Mouse (Mus musculus) midbrain, embryonic 15.5 days (tissue): ENCODE data around the gene Chchd1. TPM values are rescaled to one million over a fixed set of nuclear protein-coding genes. Genes with fewer than 3 reads are reported as not detected.

ENCODE experiments used
- ATAC-seq: fragments of 200-750 bp; cut with Nextera tagmentation; replicated peaks from 2 replicates; pipeline ENCODE4 v1.8.0; 2017; ENCODE audit warnings: moderate TSS enrichment
- H3K27ac ChIP-seq: fragments of 300-500 bp; sonication (generic); 2 replicates; pipeline ENCODE4 v1.5.1; 2015; ENCODE audit warnings: mild to moderate bottlenecking, inconsistent platforms
- H3K27me3 ChIP-seq: fragments of 300-500 bp; sonication (generic); replicated peaks from 2 replicates; pipeline ENCODE4 v1.6.1; 2015; ENCODE audit warnings: inconsistent platforms
- H3K36me3 ChIP-seq: fragments of 300-500 bp; sonication (generic); replicated peaks from 2 replicates; pipeline ENCODE4 v1.6.1; 2015; ENCODE audit warnings: inconsistent platforms
- H3K4me1 ChIP-seq: fragments of 300-500 bp; sonication (generic); 2 replicates; pipeline ENCODE4 v1.6.1; 2015; ENCODE audit warnings: inconsistent platforms
- H3K4me2 ChIP-seq: fragments of 300-500 bp; sonication (generic); 2 replicates; pipeline ENCODE4 v1.6.1; 2015; ENCODE audit warnings: inconsistent platforms, mild to moderate bottlenecking, moderate library complexity
- H3K4me3 ChIP-seq: fragments of 300-500 bp; sonication (generic); 2 replicates; pipeline ENCODE4 v1.5.1; 2015; ENCODE audit warnings: mild to moderate bottlenecking, inconsistent platforms
- H3K9ac ChIP-seq: fragments of 300-500 bp; sonication (generic); 2 replicates; pipeline ENCODE4 v1.6.1; 2015; ENCODE audit warnings: mild to moderate bottlenecking, inconsistent platforms
- H3K9me3 ChIP-seq: fragments of 300-500 bp; sonication (generic); 2 replicates; pipeline ENCODE4 v1.6.1; 2016; ENCODE audit warnings: inconsistent platforms
- whole genome bisulfite sequencing: fragments of 180-500 bp; shearing (Covaris S2); methylation state at CpG from one replicate; pipeline ENCODE4 v1.1.7; 2015; ENCODE audit warnings: mixed read lengths; 5-methylcytosine and 5-hydroxymethylcytosine counted together
- polyA plus RNA-seq: library from polyadenylated mRNA; unstranded; fragments of >200 nt; fragmentation: Nextera tagmentation; extraction: Ambion mirVana; gene quantifications from 2 replicates; pipeline ENCODE4 v1.2.1, GENCODE M21; 2015

The Chchd1 gene
- polyA plus RNA-seq, 1 experiment from 2014 or later, result 165 TPM

DNA sequence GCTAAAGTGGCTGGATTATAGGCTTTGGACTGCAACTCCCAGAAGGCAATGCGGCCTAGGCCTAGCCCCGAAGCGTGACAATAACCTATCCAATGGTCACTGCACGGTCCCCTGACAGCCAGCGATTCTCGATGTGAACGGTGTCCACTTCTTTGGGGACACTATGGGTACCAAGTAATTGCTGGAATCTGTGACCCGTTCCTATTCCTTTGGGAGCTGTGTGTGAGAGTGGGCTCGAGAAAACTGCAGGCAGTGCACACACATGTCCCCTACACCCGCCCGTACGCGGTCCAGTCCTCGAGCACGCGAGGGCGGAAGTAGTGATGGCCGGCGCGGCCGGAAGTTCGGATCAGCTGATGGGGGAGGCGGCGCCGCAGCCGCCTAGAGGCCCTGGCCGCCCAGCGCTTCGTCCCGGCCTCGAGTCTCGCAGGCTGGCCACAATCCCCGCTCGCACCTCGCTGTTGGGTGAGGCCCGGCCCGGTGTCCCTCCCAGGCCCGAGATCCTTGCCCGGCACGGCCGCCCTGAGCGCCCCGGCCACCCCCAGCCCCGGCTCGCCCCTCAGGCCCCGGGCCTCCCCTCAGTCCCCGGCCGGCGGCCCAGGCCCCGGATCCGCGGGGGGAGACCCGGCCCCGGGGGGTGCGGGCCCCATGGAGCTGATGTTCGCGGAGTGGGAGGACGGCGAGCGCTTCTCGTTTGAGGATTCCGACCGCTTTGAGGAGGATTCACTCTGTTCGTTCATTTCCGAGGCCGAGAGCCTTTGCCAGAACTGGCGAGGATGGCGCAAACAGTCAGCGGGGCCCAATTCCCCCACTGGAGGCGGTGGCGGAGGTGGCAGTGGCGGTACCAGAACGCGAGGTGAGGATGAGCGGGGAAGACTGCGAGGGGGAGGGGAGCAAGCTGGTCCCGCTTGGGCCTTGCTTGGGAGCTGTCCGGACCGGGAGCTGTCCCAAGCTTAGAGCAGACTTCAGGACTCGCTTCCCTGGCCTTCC, 4.7 kb downstream of the Chchd1 start, which contains the start of gene Zswim8:
Gene Zswim8, plus strand, starts transcription at position 352 of the 990 bp plus-strand sequence.
- Histone ChIP-seq H3K9ac (peak within 1 kb of the TSS; percentile 94), H3K4me2 (peak within 1 kb of the TSS; percentile 77), H3K27me3 (no peaks in the 10 kb centered on the region), H3K4me1 (peaks cover 35% of the 10 kb centered on the region), H3K27ac (peak within 1 kb of the TSS; percentile 96), H3K9me3 (no peaks in the 10 kb centered on the region), H3K36me3 (peaks cover 16% of the 10 kb centered on the region), H3K4me3 (peak within 1 kb of the TSS; percentile 86)
- under 1% methylated on average over 80 of the region's 80 CpGs for WGBS
- peak; percentile 95 for ATAC-seq

DNA sequence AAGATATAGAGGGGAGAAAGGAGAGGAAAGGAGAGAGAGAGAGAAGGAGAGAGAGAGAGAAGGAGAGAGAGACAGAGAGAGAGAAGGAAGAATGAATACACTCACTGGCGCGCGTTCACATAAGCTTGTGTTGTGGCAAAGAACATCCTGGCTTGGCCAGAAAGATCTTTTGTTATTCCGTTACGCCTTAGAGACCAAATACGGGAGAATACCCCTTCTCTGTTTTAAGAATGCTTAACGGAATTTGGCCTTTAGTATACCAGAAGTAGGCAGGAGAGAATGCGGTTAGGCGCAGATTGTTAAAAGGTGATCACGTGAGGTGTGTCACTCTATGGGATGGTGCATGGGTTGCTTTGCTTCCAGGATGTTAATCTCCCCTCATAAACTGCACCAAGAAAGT, 5.4 kb downstream of the Chchd1 start:
- Histone ChIP-seq H3K9me3 (no peaks in the 10 kb centered on the region), H3K27me3 (no peaks in the 10 kb centered on the region), H3K36me3 (peaks cover 23% of the 10 kb centered on the region), H3K4me3 (peak overlapping the region; percentile 86), H3K9ac (peak overlapping the region; percentile 94), H3K4me1 (peaks cover 35% of the 10 kb centered on the region), H3K27ac (peak overlapping the region; percentile 96; the same call in 1 of the 2 replicates), H3K4me2 (peak overlapping the region; percentile 77)
- 4% methylated on average over 10 of the region's 10 CpGs for WGBS
- ATAC-seq, result no peak

DNA sequence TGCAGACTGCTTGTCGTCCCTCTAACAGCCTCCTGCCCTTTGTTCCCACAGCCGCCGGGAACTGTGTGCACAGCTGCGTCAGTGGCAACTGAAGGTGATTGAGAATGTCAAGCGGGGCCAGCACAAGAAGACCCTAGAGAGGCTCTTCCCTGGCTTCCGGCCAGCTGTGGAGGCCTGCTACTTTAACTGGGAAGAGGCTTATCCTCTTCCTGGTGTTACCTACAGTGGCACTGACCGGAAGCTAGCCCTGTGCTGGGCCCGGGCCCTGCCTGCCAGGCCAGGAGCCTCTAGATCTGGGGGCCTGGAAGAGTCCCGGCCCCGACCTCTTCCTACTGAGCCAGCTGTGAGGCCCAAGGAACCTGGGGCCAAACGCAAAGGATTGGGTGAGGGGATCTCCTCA, 11.0 kb downstream of the Chchd1 start:
- no peaks in the 10 kb centered on the region for H3K27me3 ChIP-seq
- WGBS, result 81% methylated on average over 11 of the region's 11 CpGs
- H3K27ac ChIP-seq, result no peak overlapping the region
- peaks cover 11% of the 10 kb centered on the region for H3K4me1 ChIP-seq
- H3K9me3 ChIP-seq, result no peaks in the 10 kb centered on the region
- no peak for ATAC-seq
- H3K36me3 ChIP-seq, result peaks cover 77% of the 10 kb centered on the region
- no peak overlapping the region for H3K9ac ChIP-seq
- no peak overlapping the region for H3K4me3 ChIP-seq
- H3K4me2 ChIP-seq, result no peak overlapping the region

DNA sequence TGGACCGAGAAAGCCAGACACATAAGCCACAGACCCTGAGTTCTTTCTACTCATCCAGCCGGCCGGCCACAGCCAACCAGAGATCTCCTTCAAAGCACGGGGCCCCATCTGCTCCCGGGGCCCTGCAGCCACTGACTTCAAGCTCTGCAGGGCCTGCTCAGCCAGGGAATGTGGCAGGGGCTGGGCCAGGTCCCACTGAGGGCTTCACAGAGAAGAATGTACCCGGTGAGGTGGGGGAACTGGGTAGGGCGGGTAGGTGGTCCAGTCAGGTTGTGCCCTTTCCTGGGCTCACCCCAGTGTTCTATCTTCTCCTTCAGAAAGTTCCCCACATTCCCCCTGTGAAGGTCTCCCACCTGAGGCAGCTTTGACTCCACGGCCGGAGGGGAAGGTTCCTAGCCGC, 15.6 kb downstream of the Chchd1 start:
- Histone ChIP-seq H3K4me3 (no peak overlapping the region), H3K27me3 (no peaks in the 10 kb centered on the region), H3K36me3 (peaks cover 94% of the 10 kb centered on the region), H3K4me2 (no peak overlapping the region), H3K9ac (no peak overlapping the region), H3K27ac (no peak overlapping the region), H3K9me3 (no peaks in the 10 kb centered on the region), H3K4me1 (no peaks in the 10 kb centered on the region)
- 93% methylated on average over 10 of the region's 10 CpGs for WGBS
- ATAC-seq, result no peak

DNA sequence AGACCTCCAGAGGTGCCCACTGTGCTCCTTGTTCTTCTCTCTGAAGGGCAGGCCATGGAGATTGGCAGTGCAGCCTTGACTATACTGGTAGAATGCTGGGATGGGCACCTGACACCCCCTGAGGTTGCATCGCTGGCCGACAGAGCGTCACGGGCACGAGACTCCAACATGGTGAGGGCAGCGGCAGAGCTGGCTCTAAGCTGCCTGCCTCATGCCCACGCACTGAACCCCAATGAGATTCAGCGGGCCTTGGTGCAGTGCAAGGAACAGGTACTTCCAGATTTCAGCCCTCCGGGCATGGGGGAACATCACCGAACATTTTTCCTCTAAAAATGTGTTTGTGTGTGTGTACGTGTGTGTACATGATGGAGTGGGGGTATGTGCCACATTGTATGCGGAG, 17.0 kb downstream of the Chchd1 start:
- no peak overlapping the region for H3K4me2 ChIP-seq
- WGBS, result 92% methylated on average over 12 of the region's 12 CpGs
- no peak overlapping the region for H3K9ac ChIP-seq
- H3K9me3 ChIP-seq, result no peaks in the 10 kb centered on the region
- H3K4me3 ChIP-seq, result no peak overlapping the region
- peaks cover 91% of the 10 kb centered on the region for H3K36me3 ChIP-seq
- H3K4me1 ChIP-seq, result no peaks in the 10 kb centered on the region
- ATAC-seq, result no peak
- no peaks in the 10 kb centered on the region for H3K27me3 ChIP-seq
- no peak overlapping the region for H3K27ac ChIP-seq

DNA sequence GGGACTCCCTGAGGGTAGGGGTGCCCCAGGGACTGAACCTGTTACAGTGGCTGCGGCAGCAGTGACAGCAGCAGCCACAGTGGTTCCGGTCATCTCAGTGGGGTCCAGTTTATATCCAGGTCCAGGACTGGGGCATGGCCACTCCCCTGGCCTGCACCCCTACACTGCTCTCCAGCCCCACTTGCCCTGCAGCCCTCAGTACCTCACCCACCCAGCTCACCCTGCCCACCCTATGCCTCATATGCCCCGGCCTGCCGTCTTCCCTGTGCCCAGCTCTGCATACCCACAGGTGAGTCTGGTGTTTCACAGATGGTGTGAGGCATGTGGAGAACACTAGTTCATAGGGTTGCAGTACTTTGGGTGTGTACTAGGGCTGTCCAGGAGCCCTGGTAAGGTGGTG, 18.6 kb downstream of the Chchd1 start:
- peaks cover 88% of the 10 kb centered on the region for H3K36me3 ChIP-seq
- 0 out of 2 replicates have a peak, but pooled peaks have one; percentile 12 for ATAC-seq

DNA sequence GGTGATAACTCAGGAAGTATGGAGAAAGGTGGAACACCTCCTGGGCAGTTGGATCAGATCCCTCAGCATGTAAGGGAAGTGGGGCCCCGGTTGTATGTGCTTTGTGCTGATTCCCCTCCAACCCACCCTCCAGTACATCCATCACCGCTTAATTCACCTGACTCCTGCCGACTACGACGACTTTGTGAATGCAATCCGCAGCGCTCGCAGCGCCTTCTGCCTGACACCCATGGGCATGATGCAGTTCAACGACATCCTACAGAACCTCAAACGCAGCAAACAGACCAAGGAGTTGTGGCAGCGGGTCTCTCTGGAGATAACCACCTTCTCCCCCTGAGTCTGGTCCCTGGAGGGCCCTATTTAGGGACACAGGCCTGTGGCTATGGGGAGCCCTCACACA, 20.2 kb downstream of the Chchd1 start:
- H3K36me3 ChIP-seq, result peaks cover 83% of the 10 kb centered on the region
- no peak overlapping the region for H3K4me3 ChIP-seq
- H3K27me3 ChIP-seq, result no peaks in the 10 kb centered on the region
- WGBS, result 90% methylated on average over 12 of the region's 12 CpGs
- H3K9me3 ChIP-seq, result no peaks in the 10 kb centered on the region
- no peak overlapping the region for H3K9ac ChIP-seq
- no peak overlapping the region for H3K27ac ChIP-seq
- H3K4me1 ChIP-seq, result no peaks in the 10 kb centered on the region
- ATAC-seq, result no peak
- no peak overlapping the region for H3K4me2 ChIP-seq

More for the DNA sequence above, 18.6 kb downstream of the Chchd1 start:
- Histone ChIP-seq H3K27ac (no peak overlapping the region), H3K9ac (no peak overlapping the region), H3K27me3 (no peaks in the 10 kb centered on the region), H3K4me1 (no peaks in the 10 kb centered on the region), H3K4me2 (no peak overlapping the region), H3K4me3 (no peak overlapping the region), H3K9me3 (no peaks in the 10 kb centered on the region)
- WGBS, result 94% methylated on average over 4 of the region's 4 CpGs

DNA sequence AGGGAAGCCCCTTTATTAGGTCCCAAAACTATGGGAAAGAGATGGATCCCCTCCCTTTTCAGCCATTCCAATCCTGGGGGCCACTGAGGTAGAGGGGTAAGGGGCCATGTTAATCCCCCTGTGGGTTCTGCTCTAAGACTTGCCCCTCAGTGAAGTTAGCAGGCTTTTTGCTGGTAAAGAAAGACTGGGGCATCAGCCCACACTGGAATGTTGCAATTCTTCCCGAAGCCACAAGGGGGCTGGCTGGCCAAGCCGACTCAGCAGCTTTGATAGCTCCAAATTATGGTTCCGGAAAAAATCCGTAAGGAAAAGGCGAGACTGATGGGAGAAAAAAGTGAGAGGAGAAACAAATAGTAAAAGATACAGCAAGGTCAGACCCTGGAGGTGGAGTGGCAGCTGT, 21.2 kb downstream of the Chchd1 start:
- no peak overlapping the region for H3K27ac ChIP-seq
- no peak overlapping the region for H3K4me2 ChIP-seq
- no peaks in the 10 kb centered on the region for H3K9me3 ChIP-seq
- ATAC-seq, result peak; percentile 15; the same call in 1 of the 2 replicates
- no peak overlapping the region for H3K4me3 ChIP-seq
- H3K4me1 ChIP-seq, result no peaks in the 10 kb centered on the region
- 33% methylated on average over 5 of the region's 5 CpGs for WGBS
- no peaks in the 10 kb centered on the region for H3K27me3 ChIP-seq
- H3K9ac ChIP-seq, result no peak overlapping the region
- H3K36me3 ChIP-seq, result peaks cover 81% of the 10 kb centered on the region

DNA sequence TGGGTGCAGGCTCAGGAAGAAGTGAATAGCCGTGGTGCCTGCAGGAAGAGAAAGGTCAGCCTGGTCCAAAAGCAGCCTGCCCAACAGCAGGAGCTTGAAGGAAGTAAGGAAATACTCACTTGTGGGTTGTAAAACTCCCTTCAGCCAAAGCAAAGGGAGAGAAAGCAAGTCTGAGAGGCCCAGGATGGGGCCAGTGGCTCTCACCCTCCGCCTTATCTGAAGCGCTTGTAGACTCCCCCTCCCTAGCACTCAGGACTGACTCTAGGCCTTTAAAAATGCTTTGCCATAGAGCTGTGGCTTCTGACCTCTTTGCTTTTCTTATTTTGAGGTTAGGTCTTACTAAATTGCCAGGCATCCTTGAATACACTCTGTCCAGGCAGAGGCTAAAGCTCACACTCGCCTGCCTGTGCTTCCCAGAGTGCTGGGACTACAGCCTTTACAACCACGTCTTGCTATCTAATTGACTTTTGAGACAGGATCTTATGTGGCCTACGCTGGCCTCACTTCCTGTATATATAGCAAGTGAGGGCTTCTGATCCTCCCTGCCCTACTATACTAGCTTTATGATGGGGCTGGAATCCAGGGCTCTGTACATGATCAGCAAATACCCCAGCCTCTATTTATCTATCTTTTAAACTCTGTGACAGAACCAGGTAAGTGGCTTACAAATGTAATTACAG, 23.0 kb downstream of the Chchd1 start:
- Histone ChIP-seq H3K4me1 (no peaks in the 10 kb centered on the region), H3K4me2 (no peak overlapping the region), H3K9me3 (no peaks in the 10 kb centered on the region), H3K9ac (no peak overlapping the region), H3K27ac (no peak overlapping the region), H3K4me3 (no peak overlapping the region), H3K27me3 (no peaks in the 10 kb centered on the region), H3K36me3 (peaks cover 68% of the 10 kb centered on the region)
- no peak for ATAC-seq
- 89% methylated on average over 6 of the region's 6 CpGs for WGBS

DNA sequence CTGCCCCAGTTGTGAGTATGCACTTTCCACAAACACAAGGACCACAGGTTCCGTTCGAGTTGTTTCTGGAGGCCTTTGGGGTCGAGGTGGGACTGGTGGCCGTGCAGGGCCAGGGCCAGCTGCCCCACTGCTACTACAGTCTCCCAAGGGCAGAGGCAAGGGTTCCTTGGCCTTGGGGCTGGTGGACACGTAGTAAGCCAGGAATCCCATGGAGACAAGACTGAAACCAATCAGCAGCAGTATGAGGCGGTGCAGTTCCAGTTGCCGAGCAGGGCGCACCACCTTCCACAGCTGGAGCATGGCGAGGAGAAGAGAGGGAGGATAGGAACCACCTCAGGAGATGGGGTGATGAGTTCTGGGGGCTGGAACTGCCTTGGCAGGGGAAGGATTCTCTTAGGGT, 27.1 kb downstream of the Chchd1 start:
- Histone ChIP-seq H3K9me3 (no peaks in the 10 kb centered on the region), H3K4me2 (no peak overlapping the region), H3K27ac (no peak overlapping the region), H3K36me3 (peaks cover 31% of the 10 kb centered on the region), H3K4me3 (no peak overlapping the region), H3K27me3 (no peaks in the 10 kb centered on the region), H3K4me1 (peaks cover 11% of the 10 kb centered on the region), H3K9ac (no peak overlapping the region)
- ATAC-seq, result no peak
- 91% methylated on average over 9 of the region's 9 CpGs for WGBS

DNA sequence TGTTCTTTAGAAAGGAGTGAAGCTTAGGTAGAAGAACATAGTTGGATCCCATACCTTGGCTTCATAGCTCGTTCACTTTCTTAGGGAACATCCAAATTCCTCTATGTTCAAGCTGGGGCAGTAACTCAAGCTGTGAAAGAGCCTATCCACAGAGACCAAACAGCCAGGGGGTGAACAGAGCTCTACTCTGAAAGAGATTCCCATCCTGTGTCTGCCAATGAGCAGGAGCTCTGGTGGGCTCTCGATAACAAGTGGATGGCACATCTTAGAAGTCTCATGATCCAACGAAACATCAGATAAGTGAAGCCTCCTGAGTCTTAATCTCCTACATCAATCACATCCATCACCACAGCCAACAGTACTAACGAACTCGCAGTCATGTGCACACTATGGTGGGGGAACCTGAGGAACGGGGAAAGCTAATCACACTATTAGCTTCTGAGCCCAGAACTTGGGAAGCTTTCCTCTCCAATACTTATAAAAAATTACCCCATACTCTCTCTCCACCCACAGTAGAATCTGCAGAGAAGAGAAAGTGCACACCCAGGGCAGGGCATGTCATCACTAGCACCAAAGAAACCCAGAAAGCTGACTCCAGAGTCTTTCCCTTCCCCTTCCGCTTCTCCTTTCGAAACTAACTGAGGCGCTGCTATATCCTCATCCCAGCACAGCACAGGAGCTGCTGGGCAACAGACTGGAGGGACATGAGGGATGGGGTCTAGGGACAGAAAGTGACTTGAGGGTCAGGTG, 28.2 kb downstream of the Chchd1 start:
- Histone ChIP-seq H3K27me3 (no peaks in the 10 kb centered on the region), H3K27ac (no peak overlapping the region), H3K9me3 (no peaks in the 10 kb centered on the region), H3K4me1 (peaks cover 11% of the 10 kb centered on the region), H3K36me3 (peaks cover 23% of the 10 kb centered on the region), H3K4me2 (no peak overlapping the region), H3K4me3 (no peak overlapping the region), H3K9ac (no peak overlapping the region)
- 94% methylated on average over 9 of the region's 9 CpGs for WGBS
- ATAC-seq, result no peak
